Mouse (Mus musculus) lung, postnatal 0 days (tissue): ENCODE results near the gene Tmem26. TPM values are rescaled to one million over a fixed set of nuclear protein-coding genes. Genes with fewer than 3 reads are reported as not detected.

Experiments
- ATAC-seq: fragments of 200-750 bp; cut with Nextera tagmentation; 2 replicates; pipeline ENCODE4 v1.8.0; 2017; ENCODE audit warnings: moderate library complexity
- DNase-seq: peaks from one replicate; pipeline ENCODE4 v3.0.0-alpha.2; 2016; ENCODE audit warnings: low spot score
- H3K27ac ChIP-seq: fragments of 300-500 bp; sonication (generic); 2 replicates; pipeline ENCODE4 v1.5.1; 2014; ENCODE audit warnings: antibody characterized with exemption, mild to moderate bottlenecking, low read length, mixed read lengths
- H3K27me3 ChIP-seq: fragments of 300-500 bp; sonication (generic); replicated peaks from 2 replicates; pipeline ENCODE4 v1.6.1; 2014; ENCODE audit warnings: low read length, mixed read lengths; ENCODE audit not compliant: insufficient read depth
- H3K36me3 ChIP-seq: fragments of 300-500 bp; sonication (generic); 2 replicates; pipeline ENCODE4 v1.6.1; 2014; ENCODE audit warnings: low read length, mixed read lengths; ENCODE audit not compliant: insufficient read depth
- H3K4me1 ChIP-seq: fragments of 300-500 bp; sonication (generic); 2 replicates; pipeline ENCODE4 v1.6.1; 2014; ENCODE audit warnings: antibody characterized with exemption, low read depth, low read length, mixed read lengths; ENCODE audit not compliant: insufficient read depth
- H3K4me2 ChIP-seq: fragments of 300-500 bp; sonication (generic); replicated peaks from 2 replicates; pipeline ENCODE4 v1.6.1; 2014; ENCODE audit warnings: low read depth, mild to moderate bottlenecking, low read length, moderate library complexity, mixed read lengths
- H3K4me3 ChIP-seq: fragments of 300-500 bp; sonication (generic); 2 replicates; pipeline ENCODE4 v1.5.1; 2014; ENCODE audit warnings: low read depth, low read length
- H3K9ac ChIP-seq: fragments of 300-500 bp; sonication (generic); replicated peaks from 2 replicates; pipeline ENCODE4 v1.6.1; 2014; ENCODE audit warnings: low read depth, mild to moderate bottlenecking
- H3K9me3 ChIP-seq: fragments of 300-500 bp; sonication (generic); 2 replicates; pipeline ENCODE4 v1.6.1; 2016; ENCODE audit warnings: low read length, mixed read lengths
- CTCF ChIP-seq: IDR thresholded peaks from 2 replicates; pipeline ENCODE4 v1.5.1; 2016; ENCODE audit warnings: antibody characterized with exemption, mild to moderate bottlenecking
- EP300 ChIP-seq: IDR thresholded peaks from 2 replicates; pipeline ENCODE4 v1.6.1; 2016; ENCODE audit warnings: antibody characterized with exemption, mild to moderate bottlenecking, control low read depth
- WGBS: fragments of 180-500 bp; shearing (Covaris S2); extraction: QIAGEN DNeasy Blood & Tissue Kit; methylation state at CpG from one replicate; pipeline ENCODE4 v1.1.7; 2014; 5-methylcytosine and 5-hydroxymethylcytosine counted together
- polyA plus RNA-seq: library from polyadenylated mRNA; unstranded; fragments of >200 nt; fragmentation: Nextera tagmentation; extraction: Ambion mirVana; gene quantifications from 2 replicates; pipeline ENCODE4 v1.2.1, GENCODE M21; 2015

The Tmem26 gene
- polyA plus RNA-seq, 1 experiment from 2014 or later: 3.4 TPM

DNA sequence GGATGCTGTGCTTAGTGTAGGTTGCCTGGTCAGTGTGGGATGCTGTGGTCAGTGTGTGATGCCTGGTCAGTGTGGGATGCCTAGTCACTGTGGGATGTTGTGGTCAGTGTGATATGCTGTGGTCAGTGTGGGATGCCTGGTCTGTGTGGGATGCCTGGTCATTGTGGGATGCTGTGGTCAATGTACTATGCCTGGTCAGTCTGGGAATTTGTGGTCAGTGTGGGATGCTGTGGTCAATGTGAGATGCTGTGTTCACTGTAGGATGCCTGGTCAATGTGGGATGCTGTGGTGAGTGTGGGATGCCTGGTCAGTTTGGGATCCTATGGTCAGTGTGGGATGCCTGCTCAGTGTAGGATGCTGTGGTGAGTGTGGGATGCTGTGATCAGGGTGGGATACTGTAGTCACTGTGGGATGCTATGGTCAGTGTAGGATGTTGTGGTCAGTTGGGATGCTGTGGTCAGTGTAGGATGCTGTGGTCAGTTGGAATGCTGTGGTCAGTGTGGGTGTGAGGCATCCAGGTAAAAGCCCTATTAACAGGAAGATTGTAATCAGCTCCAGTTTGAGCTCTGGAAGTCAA, 27.6 kb upstream of the Tmem26 start:
- H3K27me3 ChIP-seq: no peaks in the 10 kb centered on the region
- no peak overlapping the region for H3K4me3 ChIP-seq
- no peak for ATAC-seq

DNA sequence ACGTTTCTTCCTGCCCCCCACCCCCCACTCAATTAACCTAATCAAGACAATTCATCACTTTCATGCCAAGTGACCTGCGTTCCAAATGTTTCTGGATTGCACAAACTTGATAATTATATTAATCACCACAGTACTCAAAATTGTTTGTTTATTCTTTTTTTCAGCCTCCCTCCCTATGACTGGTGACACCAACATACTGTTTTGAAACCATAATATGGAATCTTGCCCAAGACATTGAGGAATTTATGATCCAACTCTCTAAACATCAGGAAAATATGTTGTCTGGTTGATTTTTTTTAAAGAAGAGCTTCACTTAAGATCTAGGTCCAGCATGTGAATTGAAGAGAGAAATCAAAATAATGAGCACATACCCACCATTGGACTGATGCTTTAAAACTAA, 19.2 kb upstream of the Tmem26 start:
- no peak for TF ChIP-seq CTCF
- TF ChIP-seq EP300: no peak
- Histone ChIP-seq H3K27ac (no peak overlapping the region), H3K4me1 (no peaks in the 10 kb centered on the region), H3K27me3 (no peaks in the 10 kb centered on the region), H3K9me3 (no peaks in the 10 kb centered on the region), H3K4me2 (no peak overlapping the region), H3K36me3 (no peaks in the 10 kb centered on the region), H3K9ac (no peak overlapping the region), H3K4me3 (no peak overlapping the region)
- no peak for ATAC-seq
- peak; percentile 57 for DNase-seq
- 53% methylated on average over 2 of the region's 2 CpGs for WGBS

More for the DNA sequence above, 27.6 kb upstream of the Tmem26 start:
- Histone ChIP-seq H3K4me1 (no peaks in the 10 kb centered on the region), H3K9me3 (no peaks in the 10 kb centered on the region), H3K27ac (no peak overlapping the region), H3K36me3 (no peaks in the 10 kb centered on the region), H3K9ac (no peak overlapping the region), H3K4me2 (no peak overlapping the region)
- TF ChIP-seq CTCF (no peak), EP300 (no peak)
- DNase-seq: no peak

DNA sequence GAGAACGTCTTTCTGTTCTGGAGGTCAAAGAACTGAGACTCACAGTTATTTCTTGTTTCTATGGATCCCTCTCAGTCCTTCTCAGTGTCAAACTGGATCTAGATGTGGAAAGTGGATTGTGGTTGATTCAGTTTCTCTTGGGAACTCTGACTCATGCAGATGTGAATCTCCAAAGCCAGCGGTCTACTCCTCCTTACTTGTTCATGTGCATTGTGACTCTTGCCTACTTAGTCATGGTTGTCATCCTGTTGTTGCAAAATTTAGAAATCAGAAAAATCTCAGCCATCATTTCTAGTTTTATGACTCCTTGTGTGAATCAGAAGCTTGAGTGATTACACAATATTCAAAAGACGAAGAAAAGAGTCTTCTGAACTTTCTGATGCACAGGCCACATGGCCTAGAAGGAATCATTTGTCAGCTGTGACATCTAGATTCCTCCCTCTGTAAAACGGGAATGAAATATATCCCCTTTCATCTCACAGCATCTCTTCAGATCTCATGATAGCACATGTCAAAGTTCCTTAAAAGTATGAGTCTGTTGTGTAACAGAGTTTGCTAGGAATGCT, 17.9 kb upstream of the Tmem26 start:
- DNase-seq (no peak), ATAC-seq (no peak)
- WGBS: 77% methylated on average over 4 of the region's 4 CpGs
- H3K4me2 ChIP-seq: no peak overlapping the region
- H3K27ac ChIP-seq: no peak overlapping the region
- H3K27me3 ChIP-seq: no peaks in the 10 kb centered on the region
- no peak for TF ChIP-seq CTCF
- no peak for TF ChIP-seq EP300
- H3K36me3 ChIP-seq: no peaks in the 10 kb centered on the region
- H3K9ac ChIP-seq: no peak overlapping the region
- no peak overlapping the region for H3K4me3 ChIP-seq
- H3K9me3 ChIP-seq: no peaks in the 10 kb centered on the region
- no peaks in the 10 kb centered on the region for H3K4me1 ChIP-seq

DNA sequence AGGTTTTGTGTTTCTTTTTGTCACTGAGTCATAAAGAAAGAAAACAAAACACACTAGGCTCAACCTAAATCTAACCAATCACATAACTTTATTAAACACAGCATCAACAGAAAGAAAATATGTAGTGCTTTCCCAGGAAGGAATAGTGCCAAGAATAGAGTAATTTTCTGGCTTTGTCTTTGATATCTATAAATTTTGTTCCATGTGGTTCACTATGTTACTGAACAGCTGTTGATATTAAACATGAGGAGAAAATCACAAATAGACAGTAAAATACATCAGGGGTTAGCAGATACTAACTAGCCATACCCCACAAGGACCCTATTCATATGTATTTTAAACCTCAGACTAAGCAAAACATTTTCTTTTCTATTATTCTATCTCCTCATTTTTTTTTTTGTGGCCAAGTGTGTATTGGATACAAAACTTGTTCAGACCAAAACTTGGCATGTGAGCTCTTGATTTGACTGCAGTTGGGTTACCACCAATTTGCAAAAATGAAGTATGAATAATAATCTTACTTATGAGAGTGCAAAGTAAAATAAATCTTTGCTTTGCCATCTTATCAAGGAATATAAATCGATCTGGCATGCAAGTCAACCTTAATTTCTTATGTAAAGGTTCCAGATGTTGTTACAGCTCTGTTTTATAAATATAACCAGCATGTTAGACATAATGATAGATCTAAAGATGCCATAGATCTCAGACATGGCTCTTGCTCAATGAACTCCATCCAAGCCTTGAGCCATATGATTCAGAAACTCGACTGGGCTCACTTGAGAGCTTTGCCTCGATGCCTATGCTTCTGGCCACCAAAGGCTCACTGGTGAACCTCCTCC, 16.2 kb upstream of the Tmem26 start:
- Histone ChIP-seq H3K27ac (no peak overlapping the region), H3K9me3 (no peaks in the 10 kb centered on the region), H3K27me3 (no peaks in the 10 kb centered on the region), H3K4me3 (no peak overlapping the region), H3K4me1 (no peaks in the 10 kb centered on the region), H3K36me3 (no peaks in the 10 kb centered on the region), H3K4me2 (no peak overlapping the region), H3K9ac (no peak overlapping the region)
- TF ChIP-seq EP300 (no peak), CTCF (no peak)
- 66% methylated on average over 3 of the region's 3 CpGs for WGBS
- DNase-seq (no peak), ATAC-seq (no peak)

GRCm38 (mm10) chr10:68712926-68713325, 10.5 kb upstream of the Tmem26 start:
- TF ChIP-seq CTCF: no peak
- no peak for TF ChIP-seq EP300
- H3K4me3 ChIP-seq: no peak overlapping the region
- no peaks in the 10 kb centered on the region for H3K27me3 ChIP-seq
- H3K36me3 ChIP-seq: no peaks in the 10 kb centered on the region
- no peak overlapping the region for H3K27ac ChIP-seq
- WGBS: 52% methylated on average over 2 of the region's 2 CpGs
- DNase-seq (no peak), ATAC-seq (no peak)
- H3K4me1 ChIP-seq: no peaks in the 10 kb centered on the region
- H3K9me3 ChIP-seq: no peaks in the 10 kb centered on the region
- no peak overlapping the region for H3K4me2 ChIP-seq
- H3K9ac ChIP-seq: no peak overlapping the region

- H3K9ac ChIP-seq: no peak overlapping the region
- DNase-seq: no peak
- H3K9me3 ChIP-seq: no peaks in the 10 kb centered on the region
- no peak for ATAC-seq
- no peak overlapping the region for H3K4me2 ChIP-seq
- H3K4me1 ChIP-seq: no peaks in the 10 kb centered on the region
- WGBS: 57% methylated on average over 3 of the region's 3 CpGs
- no peak overlapping the region for H3K4me3 ChIP-seq
- no peaks in the 10 kb centered on the region for H3K36me3 ChIP-seq
- TF ChIP-seq CTCF (no peak), EP300 (no peak)
- H3K27ac ChIP-seq: no peak overlapping the region
- no peaks in the 10 kb centered on the region for H3K27me3 ChIP-seq
Observed at GRCm38 (mm10) chr10:68714302-68714701, 9.1 kb upstream of the Tmem26 start.
